Mouse (Mus musculus): Measurements from ENCODE around the gene Mmp24.
A peak's percentile ranks its signal among the peaks of the same experiment; 100 is the strongest.

Gene Mmp24

DNA sequence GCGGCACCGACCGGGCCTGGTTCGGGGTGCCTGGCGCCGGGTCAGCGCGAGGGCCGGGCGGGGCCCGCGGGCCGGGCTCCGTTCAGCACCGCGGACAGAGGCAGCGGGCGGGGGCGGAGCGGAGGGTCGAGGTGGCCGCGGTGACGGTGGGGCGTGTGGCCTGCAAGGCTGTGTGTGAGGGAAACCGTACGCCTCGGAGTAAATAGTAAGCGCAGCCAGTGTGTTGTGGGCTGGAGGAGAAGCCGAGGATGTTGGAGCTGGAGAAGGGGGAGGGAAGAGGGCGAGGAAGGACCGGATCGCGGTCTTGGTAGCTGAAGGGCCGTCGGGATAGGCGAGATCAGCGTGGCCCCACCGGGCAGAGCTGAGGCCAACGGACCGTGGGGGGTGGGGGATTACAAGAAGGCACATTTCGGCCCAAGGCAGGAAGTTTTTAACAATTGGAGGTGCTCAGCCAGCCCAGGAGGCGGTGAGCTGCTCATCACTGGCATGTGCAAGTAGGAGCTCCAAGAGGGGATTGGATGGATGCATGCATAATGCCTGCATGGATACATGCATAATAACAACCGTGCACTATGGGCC lies 632 bp downstream of the Mmp24 start:
- DNase-seq (ENCODE audit: low read depth) = peak; percentile 15

DNA sequence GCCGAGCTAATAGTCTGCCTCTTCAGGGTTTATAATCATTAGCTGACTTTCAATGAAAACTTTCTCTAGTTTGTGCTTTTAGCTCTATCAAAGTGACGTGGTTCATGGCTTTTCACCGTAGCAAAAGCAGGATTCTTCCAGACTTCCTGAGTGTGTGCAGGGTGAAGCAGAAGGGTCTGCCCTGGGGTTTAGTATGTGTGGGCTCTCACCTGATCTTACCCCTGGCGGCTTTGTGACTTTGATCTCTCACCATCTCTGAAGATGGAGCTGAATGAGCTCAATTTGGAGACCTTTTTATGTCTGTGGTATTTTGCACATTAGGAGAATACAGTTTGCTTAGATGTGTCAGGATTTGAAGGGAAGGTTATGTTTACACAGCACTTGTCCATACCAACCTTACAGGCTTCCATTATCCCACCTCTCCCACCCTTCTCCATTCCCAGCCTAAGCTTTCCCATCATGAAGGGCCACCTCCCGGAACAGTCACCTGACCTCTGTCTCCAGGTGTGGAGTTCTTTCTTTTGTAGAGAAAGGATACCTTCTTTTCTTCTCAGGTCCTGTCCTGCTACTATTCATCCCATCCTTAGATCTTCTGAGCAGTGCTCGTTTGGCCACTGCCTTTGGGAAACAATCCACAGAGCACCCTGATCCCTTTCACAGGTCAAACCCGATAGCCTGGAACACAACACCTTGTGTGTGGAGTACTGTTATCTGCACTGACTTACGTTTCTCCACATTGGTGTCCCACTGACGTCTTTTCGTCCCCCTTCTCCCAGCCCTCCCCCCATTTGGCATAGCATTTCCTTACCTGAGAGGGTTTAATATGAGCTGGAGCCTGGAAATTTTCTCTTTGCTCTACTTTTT lies 1.9 kb downstream of the Mmp24 start:
- DNase-seq (ENCODE audit: low read depth) = no peak

DNA sequence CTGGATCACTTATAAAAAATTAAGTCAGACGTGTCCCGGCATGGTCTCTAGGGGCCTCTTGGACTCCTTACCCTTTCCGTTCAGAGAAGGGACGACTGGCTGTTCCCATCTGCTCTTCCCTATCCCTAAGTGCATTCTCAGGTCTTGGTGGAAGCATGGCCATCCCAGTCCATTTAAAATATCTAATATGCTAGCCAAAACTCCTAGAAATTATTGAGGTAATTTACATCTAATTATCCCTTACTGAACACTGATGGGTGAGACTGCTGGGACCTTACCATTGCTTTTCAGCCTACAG lies 2.5 kb downstream of the Mmp24 start:
- no peak for DNase-seq (ENCODE audit: low read depth)

DNA sequence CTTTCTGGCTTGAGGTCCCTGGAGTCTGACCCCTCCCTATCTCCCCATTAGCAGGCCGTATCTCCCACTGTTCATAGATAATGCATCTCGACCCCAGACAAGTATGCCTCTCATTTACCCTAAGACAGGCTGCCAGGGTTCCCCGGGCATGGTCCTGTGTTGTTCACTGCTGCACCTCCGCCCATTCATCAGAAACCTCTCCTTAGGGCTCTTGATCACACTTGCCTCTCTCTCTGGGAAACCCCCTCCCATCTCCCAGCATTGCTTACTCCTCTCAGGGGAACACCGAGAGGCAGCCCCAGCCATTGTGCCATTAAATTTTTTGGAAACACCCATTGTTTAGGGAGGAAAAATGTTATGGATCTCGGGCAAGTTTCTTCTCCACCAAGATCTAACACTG lies 2.9 kb downstream of the Mmp24 start:
- no peak for DNase-seq (ENCODE audit: low read depth)

DNA sequence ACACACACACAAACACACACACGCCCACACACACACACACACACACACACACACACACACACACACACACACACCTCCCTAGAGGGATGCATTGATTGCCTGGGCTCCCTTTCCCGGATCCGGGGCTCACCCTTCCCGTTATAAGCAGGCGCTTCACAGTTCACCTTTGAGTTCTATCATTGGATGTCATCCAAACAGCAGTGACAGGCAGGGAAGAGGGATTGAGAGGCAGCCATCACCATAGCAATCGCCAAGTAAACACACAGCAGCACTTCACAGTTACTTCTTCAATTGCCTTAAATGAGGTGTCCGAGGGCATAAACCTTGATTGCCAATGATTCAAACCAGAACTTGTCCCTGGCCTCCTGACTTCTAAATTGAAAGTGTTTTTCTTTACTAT lies 3.9 kb downstream of the Mmp24 start:
- no peak for DNase-seq (ENCODE audit: low read depth)

DNA sequence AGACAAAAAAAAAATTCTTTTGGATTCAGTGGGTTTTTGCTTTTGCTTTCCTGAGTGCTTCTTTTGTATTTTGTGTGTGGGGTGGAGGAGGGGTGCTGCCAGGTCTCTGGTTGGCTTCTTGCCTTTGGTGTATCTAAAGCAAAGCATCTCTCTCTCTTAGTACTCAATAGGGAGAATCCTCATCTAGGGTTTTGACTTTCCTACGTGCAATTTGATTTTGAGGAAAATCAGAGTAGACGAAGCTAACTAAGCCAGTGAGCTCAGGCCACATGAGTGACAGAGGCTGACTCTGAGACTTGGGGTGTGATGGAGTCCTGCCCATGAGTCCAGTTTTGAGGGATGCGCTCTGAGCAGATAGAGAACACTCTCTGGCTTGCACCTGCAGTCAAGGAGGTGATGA lies 4.4 kb downstream of the Mmp24 start:
- no peak for DNase-seq (ENCODE audit: low read depth)

DNA sequence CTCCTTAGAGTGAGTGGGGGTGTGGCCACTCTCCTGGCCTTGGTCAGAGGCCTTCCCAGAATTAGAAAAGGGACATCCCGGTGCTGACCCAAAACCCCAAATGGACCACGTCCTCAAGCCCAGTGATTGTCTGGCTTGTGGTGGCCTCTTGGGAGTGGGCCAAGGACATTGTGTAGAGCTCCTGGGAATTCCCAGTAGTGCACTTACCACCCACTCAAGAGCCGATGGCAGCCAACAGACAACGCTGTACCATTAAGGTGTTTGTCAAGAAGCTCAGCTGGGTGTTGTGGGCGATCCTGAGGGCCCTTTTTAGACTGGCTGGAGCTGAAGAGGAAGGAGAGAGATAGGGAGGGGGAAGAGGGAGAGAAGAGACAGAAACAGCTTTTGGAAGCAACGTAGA lies 9.4 kb downstream of the Mmp24 start:
- no peak for DNase-seq (ENCODE audit: low read depth)

DNA sequence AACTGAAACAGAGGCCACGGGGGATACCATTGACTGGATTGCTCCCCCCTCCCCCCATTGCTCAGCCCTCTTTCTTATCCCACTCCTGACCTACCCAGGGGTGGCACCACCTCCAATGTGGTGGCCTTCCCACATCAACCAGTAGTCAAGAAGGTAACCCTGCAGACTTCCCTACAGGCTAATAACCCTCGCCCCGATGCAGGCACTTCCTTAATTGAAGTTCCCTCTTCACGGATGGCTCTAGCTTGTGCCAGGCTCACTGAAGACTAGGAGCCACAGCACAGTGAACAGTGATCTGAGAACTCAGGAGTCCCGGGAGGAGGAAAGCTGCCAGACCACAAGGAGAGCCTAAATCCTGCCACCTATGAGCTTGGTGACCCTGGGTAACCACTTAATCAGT lies 11.8 kb downstream of the Mmp24 start:
- no peak for DNase-seq (ENCODE audit: low read depth)

DNA sequence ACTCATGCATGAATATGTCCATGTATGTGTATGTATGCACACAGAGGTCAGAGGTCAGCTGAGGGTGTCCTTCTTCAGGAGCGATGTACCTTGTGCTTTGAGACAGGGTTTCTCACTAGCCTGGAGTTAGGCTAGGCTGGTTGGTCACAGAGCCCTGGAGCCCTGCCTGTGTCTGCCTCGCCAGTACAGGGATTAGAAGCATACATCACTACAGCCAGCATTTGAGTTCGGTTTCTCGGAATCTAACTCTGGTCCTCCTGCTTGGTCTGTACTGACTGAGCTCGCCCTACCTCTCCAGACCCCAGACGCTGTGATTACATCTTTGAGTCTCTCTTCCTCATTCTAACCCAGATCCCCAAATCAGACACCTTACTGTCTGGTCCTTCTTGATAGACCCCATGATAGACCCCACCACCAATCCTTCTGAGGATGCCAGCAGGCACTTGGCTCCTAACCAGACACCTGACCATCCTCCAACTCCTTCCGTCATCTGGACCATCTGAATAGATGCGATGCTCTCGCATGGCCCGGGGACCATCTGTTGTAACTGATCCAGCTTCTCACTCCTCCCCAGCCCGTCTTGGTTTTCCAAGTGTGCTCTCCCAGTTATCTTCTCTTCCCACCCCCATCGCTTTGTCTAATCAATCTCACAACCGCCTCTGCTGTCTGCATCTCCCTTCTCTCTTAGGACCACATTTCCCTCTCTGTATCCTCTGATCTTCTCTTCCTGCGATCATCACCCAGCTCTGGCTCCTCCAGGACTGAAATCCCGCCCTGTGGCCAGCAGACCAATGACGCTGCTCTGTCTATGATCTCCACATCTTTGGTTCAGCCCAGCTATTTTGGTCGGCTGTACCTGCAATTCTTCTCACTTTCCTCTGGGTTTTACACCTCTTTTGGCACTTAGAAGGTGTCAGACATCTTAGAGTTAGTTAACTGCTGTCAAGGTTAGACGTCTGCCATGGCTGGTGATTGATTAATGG lies 13.1 kb downstream of the Mmp24 start:
- DNase-seq (ENCODE audit: low read depth) = no peak

DNA sequence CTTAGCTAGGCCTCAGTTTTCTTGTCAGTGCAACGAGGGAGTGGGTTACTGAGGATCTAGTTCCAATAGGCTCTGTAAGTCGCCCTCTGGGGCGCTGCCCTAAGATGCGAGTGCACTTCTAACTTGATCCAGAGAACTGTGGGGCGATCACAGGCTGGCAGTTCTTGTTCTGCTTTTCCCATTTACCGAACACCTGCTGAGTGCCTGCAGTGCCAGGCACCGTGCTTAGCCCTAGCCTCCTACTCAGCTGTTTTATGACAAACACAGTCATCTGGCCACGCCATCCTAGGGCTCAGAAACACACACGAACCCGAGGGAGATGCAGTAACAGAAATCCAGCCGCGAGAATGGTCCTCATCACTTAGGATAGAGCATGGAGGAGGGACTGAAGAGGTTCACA lies 17.8 kb downstream of the Mmp24 start:
- no peak for DNase-seq (ENCODE audit: low read depth)

DNA sequence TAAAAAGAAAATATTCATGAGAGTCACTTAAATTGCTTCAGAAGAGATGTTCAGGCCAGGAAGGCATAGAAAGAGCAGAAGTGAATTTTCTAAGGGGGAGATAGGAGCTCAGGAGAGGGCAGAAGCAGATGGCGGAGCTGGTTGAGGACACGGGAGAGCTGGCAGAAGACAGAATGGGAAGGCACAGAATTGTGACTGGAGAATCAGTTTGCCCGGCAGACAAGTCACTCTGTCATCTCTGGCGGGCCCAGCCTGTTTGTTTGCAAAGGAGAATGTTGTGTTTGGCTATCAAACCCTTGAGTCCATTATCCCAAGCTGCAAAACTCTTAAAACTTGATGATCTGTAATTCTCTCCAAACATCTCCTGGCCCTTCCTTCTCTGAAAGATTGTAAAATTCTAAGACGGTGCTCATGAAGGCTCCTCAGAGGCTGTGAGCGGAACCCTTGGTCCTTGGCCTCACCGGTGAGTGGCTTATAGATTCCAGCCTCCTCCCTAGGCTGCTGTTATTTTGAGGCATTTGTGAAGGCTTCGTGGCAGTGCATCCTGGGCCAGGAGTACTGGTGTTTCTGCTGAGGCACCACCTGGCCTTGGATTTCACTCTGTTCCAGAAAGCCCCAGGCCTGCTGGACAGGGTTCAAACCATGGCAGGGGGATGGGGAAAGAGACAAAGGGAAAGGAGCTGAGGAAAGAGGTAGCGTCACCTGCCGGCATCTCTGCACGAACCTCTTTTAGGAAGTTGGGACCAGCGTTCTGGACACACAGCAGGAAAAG lies 19.7 kb downstream of the Mmp24 start:
- DNase-seq (ENCODE audit: low read depth) = no peak

DNA sequence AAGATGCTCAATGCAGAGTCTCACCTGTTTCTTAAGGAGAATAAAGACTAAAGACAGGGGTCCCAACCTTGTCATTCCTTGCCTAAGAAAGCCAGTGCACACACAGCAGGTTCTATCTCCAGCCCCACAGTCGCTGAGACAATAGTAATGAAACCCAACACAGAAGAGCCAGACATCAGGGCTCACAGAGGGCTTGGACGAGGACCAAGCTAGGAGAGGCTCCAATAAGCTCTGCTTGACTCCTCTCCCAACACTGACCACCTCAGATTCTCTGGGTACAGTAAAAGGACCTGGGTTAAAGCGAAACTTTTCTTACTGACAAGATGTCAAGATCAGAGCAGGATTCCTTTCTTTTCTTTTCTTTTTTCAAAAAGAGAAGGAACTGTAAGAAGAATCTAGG lies 23.5 kb downstream of the Mmp24 start:
- DNase-seq (ENCODE audit: low read depth) = no peak

DNA sequence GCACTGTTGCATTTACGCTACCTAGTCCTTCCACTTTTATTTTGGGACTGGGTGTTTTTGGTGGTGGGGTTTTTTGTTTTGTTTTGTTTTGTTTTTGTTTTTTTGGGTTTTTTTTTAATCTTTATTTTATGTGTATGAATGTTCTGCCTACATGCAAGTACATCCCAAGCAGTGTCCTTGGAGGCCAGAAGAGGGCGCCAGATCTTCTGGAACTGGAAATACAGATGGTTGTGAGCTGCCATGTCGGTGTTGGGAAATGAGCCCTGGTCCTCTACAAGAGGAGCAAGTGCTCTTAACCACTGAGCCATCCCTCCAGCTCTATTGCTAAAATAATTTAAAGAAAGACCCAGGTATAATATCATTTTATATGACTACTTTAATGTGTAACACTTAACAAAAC lies 27.6 kb downstream of the Mmp24 start:
- DNase-seq (ENCODE audit: low read depth) = peak; percentile 46

DNA sequence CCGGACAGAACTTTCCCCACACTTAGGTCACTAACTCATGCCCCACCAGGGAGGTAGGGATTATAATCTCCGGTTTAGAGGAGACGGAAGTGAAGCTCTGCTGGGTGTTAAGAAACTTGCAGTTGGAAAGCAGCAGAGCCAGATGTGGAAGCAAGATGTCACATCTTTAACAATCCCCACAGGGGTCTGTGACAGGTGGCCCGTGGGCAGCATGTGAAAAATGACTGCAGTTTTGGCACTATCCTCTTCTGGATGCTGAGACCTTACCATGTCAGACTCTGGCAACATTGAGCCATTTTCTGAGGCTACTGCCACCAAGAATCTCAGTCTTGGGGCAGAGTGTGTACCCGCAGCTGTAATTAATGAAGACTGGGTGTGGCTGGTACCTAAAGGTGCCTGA lies 28.9 kb downstream of the Mmp24 start:
- DNase-seq (ENCODE audit: low read depth) = no peak

DNA sequence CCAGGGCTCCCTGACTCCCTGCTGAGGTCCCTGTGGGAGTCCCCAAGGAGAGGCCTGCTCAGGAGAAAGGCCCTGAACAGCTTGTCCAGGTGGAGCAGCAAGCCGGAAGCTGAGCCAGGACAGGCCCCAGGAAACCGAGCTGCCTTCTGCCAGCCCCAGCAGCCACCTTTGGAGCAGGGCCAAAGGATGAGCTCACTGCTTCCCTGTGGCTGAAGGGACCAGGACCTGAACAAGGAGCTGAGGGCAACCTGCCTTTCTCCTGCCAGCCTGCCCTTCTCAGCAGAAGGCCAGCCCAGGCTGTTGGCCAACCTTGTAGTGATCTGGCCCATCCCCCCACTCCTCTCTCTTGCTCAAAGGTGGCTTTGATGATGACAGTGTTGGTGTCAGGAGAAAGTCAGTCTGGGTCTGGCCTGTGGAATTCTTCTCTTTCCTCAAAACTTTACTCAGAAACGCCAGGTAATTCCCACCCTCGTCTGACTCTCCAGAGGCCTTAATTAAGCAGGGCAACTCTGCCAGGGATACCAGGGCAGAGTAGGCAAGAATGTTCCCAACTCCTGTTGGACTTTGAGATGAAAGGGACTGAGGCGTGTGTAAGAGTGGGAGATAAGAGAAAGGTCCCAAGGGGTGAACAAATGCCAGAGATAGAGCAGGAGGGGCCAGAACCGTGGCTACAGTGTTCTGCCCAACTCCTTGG lies 30.2 kb downstream of the Mmp24 start:
- no peak for DNase-seq (ENCODE audit: low read depth)

DNA sequence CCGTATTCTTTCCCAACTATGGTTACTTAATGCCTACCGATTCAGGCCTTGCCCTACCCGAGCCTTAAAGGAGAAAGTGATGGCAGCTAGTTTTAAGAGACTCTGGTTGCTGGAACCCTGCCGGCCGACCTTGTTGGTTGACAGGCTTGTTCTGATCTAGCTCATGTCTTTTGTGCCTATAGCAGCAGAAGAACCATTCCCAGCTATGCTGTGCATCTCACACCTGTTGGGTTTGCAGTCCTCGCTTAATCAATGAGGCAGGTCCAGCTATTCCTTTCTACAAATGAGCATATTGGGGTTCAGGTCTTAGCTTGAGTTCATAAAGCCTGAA lies 30.7 kb downstream of the Mmp24 start:
- DNase-seq (ENCODE audit: low read depth) = no peak

DNA sequence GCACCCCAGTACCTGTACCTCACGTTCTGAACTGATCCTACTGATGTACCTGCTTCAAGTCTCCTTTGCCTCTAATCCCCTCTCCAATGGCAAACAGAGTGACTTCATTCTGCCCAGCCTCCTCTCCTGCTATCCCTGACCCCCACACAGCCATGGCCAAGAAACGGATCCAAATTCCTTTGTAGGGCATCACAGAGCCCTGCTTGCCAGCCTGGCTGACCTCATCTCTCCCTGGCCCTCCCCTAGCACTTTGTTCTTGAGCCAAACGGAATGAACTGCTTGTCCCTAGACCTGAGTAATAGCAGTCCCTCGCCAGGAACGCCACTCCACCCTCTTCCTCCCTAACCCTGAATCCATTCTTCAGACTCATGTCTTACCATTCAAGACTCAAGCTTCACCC lies 31.4 kb downstream of the Mmp24 start:
- DNase-seq (ENCODE audit: low read depth) = no peak

DNA sequence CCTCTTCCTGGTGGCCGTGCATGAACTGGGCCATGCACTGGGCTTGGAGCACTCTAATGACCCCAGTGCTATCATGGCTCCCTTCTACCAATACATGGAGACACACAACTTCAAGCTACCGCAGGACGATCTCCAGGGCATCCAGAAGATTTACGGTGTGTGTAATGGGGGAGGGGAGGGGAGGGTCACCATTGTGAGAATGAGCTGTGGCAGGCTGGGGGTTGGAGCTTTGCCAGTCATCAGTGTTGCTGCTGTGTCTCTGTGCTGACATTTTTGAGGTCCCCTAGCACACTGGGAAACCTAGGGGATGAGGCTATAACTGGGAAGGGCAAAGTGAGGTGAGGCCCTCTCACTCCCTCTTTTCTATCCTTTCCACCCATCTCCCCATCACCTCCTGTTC lies 32.3 kb downstream of the Mmp24 start:
- DNase-seq (ENCODE audit: low read depth) = no peak

DNA sequence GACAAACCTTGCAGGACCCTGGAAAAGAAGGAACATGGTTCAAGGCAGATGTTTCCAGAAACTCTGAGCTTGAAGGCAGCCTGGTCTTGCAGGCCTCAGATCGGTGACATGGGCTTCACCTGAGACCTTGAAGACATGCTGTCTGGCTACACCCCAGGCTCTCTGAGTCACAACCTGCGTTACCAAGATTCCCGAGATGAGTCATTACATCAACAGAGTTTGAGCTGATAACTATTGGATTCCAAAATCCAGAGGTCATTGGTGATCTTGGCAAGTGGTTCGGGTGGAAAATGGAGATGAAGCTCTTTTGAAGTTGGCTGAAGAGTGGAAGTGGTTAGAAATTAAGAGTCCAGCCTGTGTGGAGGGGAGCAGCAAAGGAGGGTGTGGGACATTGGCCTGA lies 34.5 kb downstream of the Mmp24 start:
- no peak for DNase-seq (ENCODE audit: low read depth)

DNA sequence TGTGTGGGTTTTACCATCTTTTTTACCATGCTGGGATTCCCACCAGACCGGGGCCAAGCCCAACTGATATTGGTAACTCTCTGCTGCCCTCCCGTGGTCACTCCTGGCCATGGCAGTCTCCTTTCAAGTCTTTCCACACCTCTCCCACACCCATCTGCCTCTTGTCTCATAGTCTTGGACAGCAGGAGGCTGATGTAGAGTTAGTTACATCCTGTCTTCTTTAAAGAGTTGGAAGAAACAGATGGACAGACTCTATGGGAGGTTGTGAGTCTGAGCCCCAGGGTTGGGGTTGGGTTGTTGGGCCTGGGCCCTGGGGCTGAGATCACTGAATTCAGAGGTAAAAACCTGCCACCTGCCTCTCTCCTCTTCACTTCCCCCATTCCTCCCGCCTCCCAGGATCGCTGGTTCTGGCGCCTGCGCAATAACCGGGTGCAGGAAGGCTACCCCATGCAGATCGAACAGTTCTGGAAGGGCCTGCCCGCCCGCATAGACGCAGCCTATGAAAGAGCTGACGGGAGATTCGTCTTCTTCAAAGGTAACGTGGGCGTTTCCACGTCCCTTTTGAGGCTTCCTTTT lies 36.8 kb downstream of the Mmp24 start:
- peak; percentile 91 for DNase-seq (ENCODE audit: low read depth)

DNA sequence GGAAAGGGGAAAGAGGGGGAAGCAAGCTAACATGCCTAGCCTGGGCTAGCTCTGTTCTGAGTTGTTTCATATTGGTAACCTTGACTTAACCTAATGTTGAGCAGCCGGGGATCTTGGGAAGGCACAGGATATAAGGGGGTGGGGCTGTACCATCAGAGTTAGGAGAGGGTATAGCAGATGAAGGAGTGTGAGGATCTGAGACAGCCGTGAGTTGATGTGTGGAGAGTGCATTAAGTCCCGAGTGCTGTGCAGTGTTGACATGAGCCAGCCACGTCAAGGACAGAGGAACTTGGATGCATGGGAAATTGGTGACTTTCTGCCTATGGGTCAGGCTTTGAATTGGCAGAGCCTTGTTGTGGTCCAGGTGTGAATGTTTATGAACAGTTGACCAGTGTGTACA lies 37.5 kb downstream of the Mmp24 start:
- DNase-seq (ENCODE audit: low read depth) = no peak
